Mouse (Mus musculus) retina, adult 2 months (tissue): ENCODE results near the gene Atp10a.
"Not testable (repeated sequence)": the region's sequence is repeated elsewhere in the genome, so short reads cannot be mapped to it uniquely, and the experiment has no call there.

ENCODE experiments used
- DNase-seq: peaks from one replicate; pipeline ENCODE4 v3.0.0-alpha.2; 2012; ENCODE audit warnings: low read depth, low spot score

Atp10a gene

GRCm38 (mm10) chr7:58787585-58787984, 131.6 kb downstream of the Atp10a start:
- DNase-seq, result no peak

GRCm38 (mm10) chr7:58788424-58789261, 132.7 kb downstream of the Atp10a start:
- peak; percentile 3 for DNase-seq

GRCm38 (mm10) chr7:58797281-58797680, 141.3 kb downstream of the Atp10a start:
- DNase-seq, result no peak

- no peak for DNase-seq
Observed at GRCm38 (mm10) chr7:58800916-58801315, 144.9 kb downstream of the Atp10a start.

GRCm38 (mm10) chr7:58801791-58802190, 145.8 kb downstream of the Atp10a start:
- no peak for DNase-seq

DNA sequence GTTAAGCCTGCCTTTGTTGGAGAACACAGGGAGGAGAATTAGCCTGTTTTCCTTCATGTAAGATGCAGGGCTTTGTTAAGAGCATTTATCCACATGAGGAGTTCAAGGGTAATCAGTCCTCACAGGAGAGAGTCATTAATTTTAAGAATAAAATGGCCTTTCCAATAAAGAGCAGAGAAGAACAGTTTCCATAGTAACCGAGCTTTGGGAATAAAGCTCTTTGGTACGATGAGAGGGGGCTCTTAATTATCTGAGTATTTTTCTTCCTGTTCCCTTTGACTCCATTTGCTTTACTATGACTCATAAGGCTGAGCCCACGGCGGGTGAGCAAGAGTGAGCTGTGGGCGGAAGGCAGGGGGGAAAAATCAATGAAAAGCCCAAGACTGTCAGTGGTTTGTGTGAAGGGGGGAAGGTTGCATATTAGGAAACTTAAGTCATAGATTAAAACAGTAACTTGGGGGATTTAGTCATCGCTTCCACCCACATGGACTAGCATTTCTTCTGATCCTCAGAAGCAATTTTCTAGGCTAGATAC, 166.2 kb downstream of the Atp10a start:
- DNase-seq, result no peak

GRCm38 (mm10) chr7:58824686-58825085, 168.7 kb downstream of the Atp10a start:
- DNase-seq, result no peak

DNA sequence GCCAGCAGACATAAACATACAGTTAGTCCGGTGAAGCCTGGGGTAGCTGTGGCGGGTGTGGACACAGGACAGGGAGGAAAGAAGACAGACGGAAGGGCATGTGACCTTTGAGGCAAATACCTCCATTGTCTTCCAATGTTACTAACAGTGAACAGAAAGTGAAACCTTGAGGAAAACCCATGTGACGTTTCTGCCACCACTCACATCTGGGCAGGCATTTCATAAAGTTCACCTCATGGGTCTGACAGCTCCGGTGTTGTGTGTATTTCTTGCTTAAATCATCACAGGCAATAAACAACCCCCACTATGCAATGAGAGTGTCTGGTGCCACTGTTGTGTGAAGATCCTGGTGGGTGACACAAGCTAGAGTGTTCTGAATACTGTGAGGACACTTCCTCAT, 173.1 kb downstream of the Atp10a start:
- no peak for DNase-seq

- not testable (repeated sequence) for DNase-seq
Observed at GRCm38 (mm10) chr7:58836855-58837606, 181.1 kb downstream of the Atp10a start.

DNA sequence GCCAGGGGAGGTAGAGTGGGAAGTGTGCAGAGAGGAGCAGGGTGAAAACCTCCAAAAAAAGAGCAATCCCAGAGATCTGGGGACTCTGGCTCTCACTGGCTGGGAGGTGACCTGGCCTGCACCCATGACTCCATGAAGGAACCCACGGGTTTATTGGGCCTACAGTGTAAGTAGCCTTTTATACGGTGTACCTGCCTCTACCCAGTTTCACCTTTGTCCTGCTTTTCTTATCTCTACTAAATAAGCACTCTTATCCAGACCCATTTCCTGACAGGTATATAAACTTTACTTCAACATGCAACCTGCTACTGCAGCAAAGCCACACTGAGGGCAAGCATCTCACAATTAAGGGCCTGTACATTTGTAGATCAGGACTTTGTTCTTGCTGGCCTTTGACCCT, 184.4 kb downstream of the Atp10a start:
- DNase-seq, result no peak

DNA sequence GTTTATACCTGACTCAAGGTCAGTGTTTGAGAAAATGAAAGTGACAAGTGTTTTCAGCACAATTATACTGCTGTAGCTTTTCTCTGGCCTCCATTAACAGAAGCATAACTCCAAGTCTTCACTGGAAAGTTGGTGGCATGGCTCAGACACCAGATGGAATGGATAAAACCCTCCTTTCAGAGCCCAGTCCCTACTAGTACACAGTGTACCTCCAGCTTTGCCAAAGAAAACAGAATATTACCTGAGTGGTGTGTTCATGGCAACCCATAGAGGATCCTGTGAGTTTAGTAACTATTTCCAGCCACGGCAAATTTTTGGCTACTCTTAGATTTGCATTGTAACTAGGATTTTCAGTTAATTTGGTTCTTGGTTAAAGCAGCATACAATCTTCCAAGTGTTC, 185.1 kb downstream of the Atp10a start:
- DNase-seq, result no peak

DNA sequence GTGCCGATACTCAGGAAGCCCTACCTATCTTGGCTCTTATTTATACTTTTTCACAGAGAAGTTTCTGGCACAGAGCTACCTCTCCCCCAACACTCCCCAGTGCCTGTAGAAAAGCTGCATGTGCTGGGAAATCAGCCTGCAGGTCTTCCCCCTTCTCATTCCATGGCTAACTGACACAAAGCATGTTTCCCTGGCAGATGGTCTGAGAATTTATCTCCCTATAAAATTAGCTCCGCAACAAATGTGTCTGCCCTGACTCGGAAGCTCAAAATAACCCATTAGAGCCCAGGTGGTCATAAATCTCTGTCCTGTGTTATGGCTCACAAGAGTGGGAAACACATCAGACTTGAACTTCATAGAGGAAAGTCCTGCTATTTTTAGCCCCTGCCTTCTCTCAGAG, 186.9 kb downstream of the Atp10a start:
- no peak for DNase-seq

DNA sequence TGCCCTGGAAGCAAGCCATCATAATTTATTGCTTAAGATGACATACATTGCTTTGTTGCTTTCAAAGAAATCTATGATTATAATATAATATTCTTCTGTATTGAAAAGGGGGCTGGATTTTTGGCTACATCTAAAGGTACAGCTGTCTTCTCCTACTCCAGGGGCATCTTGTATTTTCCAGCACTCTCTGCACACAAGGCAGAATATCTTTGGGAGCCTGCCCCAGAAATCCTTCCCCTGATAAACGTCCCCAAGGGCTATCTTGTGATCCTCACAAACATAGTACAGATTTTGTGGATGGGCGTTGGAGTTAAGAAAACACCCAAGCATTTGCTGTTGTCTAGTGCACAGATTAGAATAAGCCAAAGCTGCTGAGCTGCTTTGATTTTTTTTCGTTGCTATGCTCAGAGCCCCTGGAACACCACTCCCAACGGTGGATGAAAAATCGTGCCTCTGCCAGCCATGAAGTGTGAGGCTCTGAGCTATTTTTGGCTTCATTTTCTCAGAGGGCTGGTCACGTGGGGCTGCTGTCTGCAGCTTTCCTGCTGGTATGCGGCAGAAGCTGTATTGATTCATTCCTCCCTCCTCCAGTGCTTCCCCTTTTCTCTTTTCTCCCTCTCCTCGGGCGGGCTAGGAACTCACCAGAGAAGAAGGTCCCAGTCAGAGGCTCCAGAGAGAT, 187.9 kb downstream of the Atp10a start:
- peak; percentile 44 for DNase-seq

DNA sequence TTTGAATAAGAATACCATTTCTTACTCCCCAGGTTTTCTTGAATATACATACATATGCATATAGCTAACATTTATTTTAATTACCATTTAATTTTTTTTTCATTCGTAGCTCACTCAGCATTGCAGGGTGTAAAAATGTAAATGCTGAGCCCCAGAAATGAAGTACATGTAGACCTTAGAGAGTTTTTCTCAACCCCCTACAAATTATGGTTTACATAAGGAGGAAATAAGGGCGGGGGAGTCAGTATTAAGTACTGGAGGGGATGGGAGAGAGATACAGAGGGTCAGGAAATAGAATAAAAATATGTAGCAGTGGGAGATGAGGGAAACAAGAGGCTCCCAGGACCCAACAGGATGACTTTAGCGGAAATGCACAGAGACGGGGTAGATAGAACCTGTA, 188.5 kb downstream of the Atp10a start:
- no peak for DNase-seq

DNA sequence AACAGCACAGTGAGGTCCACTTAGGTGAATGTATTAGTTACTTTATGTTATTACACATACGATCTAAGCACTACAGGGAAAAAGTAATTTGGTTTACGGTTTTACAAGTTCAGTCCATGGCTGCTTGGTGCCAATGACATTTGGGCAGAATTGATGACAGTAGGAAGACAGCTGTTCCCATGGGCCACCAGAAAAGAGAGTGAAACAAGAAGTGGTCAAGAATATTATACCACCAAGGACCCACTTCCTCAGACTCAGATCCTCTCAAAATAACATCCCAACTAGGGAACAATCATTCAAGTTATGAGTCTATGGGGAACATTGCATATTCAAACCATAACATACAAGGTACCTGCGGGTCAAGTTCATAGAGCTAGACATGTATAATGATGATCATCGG, 203.0 kb downstream of the Atp10a start:
- no peak for DNase-seq

DNA sequence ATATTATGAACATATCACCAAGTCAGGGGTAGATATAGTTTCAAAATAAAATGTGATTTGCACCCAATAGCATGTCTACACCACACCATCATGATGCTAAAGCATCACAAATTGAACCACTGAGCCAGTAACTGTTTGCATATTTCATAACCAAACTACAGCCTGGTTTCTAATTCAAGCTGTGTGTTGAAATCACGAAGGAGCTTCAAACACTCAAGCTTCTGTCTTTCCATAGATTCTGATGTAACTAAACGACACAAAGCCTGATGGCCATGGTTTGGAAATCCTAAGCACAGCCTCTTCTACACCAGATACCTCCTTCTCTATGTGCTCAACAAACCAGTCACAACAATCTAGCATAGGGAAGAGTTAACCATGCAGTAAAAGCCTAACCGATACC, 207.2 kb downstream of the Atp10a start:
- DNase-seq, result no peak

DNA sequence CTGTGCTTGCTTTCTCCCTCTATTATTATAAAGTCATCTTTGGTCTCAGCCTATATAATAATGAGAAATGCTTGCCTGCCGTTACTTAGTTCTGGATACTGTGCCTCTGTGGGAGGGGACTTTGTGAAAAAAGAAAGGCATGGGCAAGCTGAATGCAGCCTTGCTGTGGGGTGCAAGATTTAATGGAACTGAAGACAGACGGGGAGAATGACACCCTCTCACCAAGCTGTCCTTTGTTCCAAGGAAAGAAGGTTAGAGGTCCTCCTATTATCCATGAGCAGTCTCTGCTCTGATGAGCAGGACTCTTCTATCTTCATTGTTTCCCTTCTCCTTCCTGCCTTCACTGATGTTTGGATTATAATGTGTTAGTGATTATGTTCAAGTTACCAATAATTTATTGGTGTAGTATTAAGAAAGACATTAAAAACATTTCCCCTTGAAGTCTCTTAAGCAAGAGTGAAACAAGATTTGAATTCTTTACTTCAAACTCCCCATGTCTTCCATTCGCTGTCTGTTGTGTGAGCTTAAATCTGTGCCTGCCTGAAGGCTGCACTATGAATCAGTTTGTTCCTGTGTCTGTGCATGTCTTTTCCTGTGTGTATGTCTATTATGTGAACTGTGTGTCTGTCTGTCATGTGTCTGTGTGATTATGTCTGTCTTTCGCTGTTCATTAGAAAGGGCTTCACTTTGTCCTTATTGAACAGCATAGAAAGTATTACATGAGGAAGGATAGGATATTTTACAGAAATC, 211.1 kb downstream of the Atp10a start:
- no peak for DNase-seq

DNA sequence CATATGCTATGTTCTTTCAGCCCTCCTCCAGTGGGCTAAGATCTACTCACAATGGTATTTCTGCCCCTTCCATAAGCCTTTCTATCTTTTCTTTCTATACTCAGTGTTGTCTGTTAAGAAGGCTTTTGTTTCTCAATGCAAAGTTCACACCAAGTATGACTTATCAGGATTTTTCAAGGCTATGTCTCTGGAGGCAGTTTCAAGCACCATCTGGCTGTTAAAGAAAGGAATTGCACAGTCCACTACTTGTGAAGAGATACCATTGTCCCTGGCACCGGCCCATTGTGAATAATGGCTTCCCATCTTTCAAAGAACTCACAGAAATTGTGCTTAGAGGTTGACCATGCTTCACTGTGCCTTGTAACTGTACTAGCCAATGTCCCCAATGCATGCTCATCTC, 214.7 kb downstream of the Atp10a start:
- DNase-seq, result no peak

GRCm38 (mm10) chr7:58873676-58874075, 217.7 kb downstream of the Atp10a start:
- no peak for DNase-seq
